Mouse (Mus musculus) hindbrain, embryonic 11.5 days (tissue): ENCODE results near the gene Taldo1. TPM values are rescaled to one million over a fixed set of nuclear protein-coding genes. Genes with fewer than 3 reads are reported as not detected.

Experiments used
- ATAC-seq: fragments of 200-750 bp; cut with Nextera tagmentation; 2 replicates; pipeline ENCODE4 v1.8.0; 2017; ENCODE audit warnings: mild to moderate bottlenecking, moderate TSS enrichment, moderate library complexity; ENCODE audit not compliant: low FRiP score
- DNase-seq: peaks from one replicate; pipeline ENCODE4 v3.0.0-alpha.2; 2015; ENCODE audit warnings: low spot score
- H3K27ac ChIP-seq: fragments of 300-500 bp; sonication (generic); 2 replicates; pipeline ENCODE4 v1.5.1; 2014; ENCODE audit warnings: mild to moderate bottlenecking, low read depth, low read length
- H3K27me3 ChIP-seq: fragments of 300-500 bp; sonication (generic); 2 replicates; pipeline ENCODE4 v1.6.1; 2014; ENCODE audit warnings: mild to moderate bottlenecking, low read length, moderate library complexity, mixed read lengths; ENCODE audit not compliant: control insufficient read depth, insufficient read depth
- H3K36me3 ChIP-seq: fragments of 300-500 bp; sonication (generic); 2 replicates; pipeline ENCODE4 v1.6.1; 2014; ENCODE audit warnings: mild to moderate bottlenecking, low read length, moderate library complexity, mixed read lengths; ENCODE audit not compliant: control insufficient read depth, insufficient read depth
- H3K4me1 ChIP-seq: fragments of 300-500 bp; sonication (generic); replicated peaks from 2 replicates; pipeline ENCODE4 v1.6.1; 2014; ENCODE audit warnings: low read length, mixed read lengths; ENCODE audit not compliant: control insufficient read depth, insufficient read depth
- H3K4me2 ChIP-seq: fragments of 300-500 bp; sonication (generic); replicated peaks from 2 replicates; pipeline ENCODE4 v1.6.1; 2014; ENCODE audit warnings: mild to moderate bottlenecking, low read depth, low read length
- H3K4me3 ChIP-seq: fragments of 300-500 bp; sonication (generic); 2 replicates; pipeline ENCODE4 v1.5.1; 2014; ENCODE audit warnings: low read depth, low read length
- H3K9ac ChIP-seq: fragments of 300-500 bp; sonication (generic); 2 replicates; pipeline ENCODE4 v1.6.1; 2014; ENCODE audit warnings: low read depth, low read length
- H3K9me3 ChIP-seq: fragments of 300-500 bp; sonication (generic); 2 replicates; pipeline ENCODE4 v1.6.1; 2016; ENCODE audit warnings: low read length; ENCODE audit not compliant: control insufficient read depth
- WGBS: fragments of 180-500 bp; shearing (Covaris S2); extraction: QIAGEN DNeasy Blood & Tissue Kit; methylation state at CpG from one replicate; pipeline ENCODE4 v1.1.7; 2014; 5-methylcytosine and 5-hydroxymethylcytosine counted together
- polyA plus RNA-seq: library from polyadenylated mRNA; unstranded; fragments of >200 nt; fragmentation: Nextera tagmentation; extraction: Ambion mirVana; gene quantifications from 2 replicates; pipeline ENCODE4 v1.2.1, GENCODE M21; 2014

The Taldo1 gene
- polyA plus RNA-seq, 1 experiment from 2014 or later, result 389 TPM

- no peaks in the 10 kb centered on the region for H3K27me3 ChIP-seq
- no peak overlapping the region for H3K4me3 ChIP-seq
- H3K9me3 ChIP-seq, result no peaks in the 10 kb centered on the region
- no peak overlapping the region for H3K9ac ChIP-seq
- no peak overlapping the region for H3K27ac ChIP-seq
- 0 out of 2 replicates have a peak, but pooled peaks cover 3% of the 10 kb centered on the region for H3K4me1 ChIP-seq
- ATAC-seq, result no peak
- H3K36me3 ChIP-seq, result 0 out of 2 replicates have a peak, but pooled peaks cover 2% of the 10 kb centered on the region
- WGBS, result 83% methylated on average over 12 of the region's 12 CpGs
- H3K4me2 ChIP-seq, result no peak overlapping the region
- DNase-seq, result no peak
Observed at GRCm38 (mm10) chr7:141426948-141427730, 35.1 kb downstream of the Taldo1 start.

- Histone ChIP-seq H3K4me1 (peaks cover 4% of the 10 kb centered on the region; the same call in 1 of the 2 replicates), H3K9me3 (no peaks in the 10 kb centered on the region), H3K27ac (no peak overlapping the region), H3K9ac (peak overlapping the region; percentile 61), H3K4me2 (peak overlapping the region; percentile 54), H3K4me3 (peak overlapping the region; percentile 37), H3K27me3 (no peaks in the 10 kb centered on the region), H3K36me3 (0 out of 2 replicates have a peak, but pooled peaks cover 5% of the 10 kb centered on the region)
- WGBS, result 59% methylated on average over 5 of the region's 5 CpGs
- ATAC-seq, result no peak
- DNase-seq, result no peak
Observed at GRCm38 (mm10) chr7:141428701-141429100, 36.7 kb downstream of the Taldo1 start.

- Histone ChIP-seq H3K27ac (no peak within 1 kb of the TSS), H3K4me1 (peaks cover 10% of the 10 kb centered on the region; the same call in 1 of the 2 replicates), H3K27me3 (no peaks in the 10 kb centered on the region), H3K4me3 (peak within 1 kb of the TSS; percentile 37), H3K36me3 (0 out of 2 replicates have a peak, but pooled peaks cover 5% of the 10 kb centered on the region), H3K4me2 (peak within 1 kb of the TSS; percentile 54), H3K9ac (peak within 1 kb of the TSS; percentile 61), H3K9me3 (no peaks in the 10 kb centered on the region)
- peak; percentile 81 for ATAC-seq
- 3% methylated on average over 19 of the region's 19 CpGs for WGBS
- peak; percentile 81 for DNase-seq
Observed at GRCm38 (mm10) chr7:141429310-141429709, 37.3 kb downstream of the Taldo1 start, which contains the start of gene Cend1. Gene Cend1 (minus strand): TSS chr7:141429491.

GRCm38 (mm10) chr7:141429840-141430584 lies 38.0 kb downstream of the Taldo1 start:
- Histone ChIP-seq H3K9ac (no peak overlapping the region), H3K27me3 (no peaks in the 10 kb centered on the region), H3K4me3 (no peak overlapping the region), H3K4me1 (peaks cover 14% of the 10 kb centered on the region), H3K9me3 (no peaks in the 10 kb centered on the region), H3K4me2 (peak overlapping the region; percentile 54), H3K36me3 (0 out of 2 replicates have a peak, but pooled peaks cover 5% of the 10 kb centered on the region), H3K27ac (no peak overlapping the region)
- ATAC-seq (no peak), DNase-seq (no peak)
- 60% methylated on average over 9 of the region's 9 CpGs for WGBS

GRCm38 (mm10) chr7:141430585-141431240 lies 38.7 kb downstream of the Taldo1 start:
- Histone ChIP-seq H3K9me3 (no peaks in the 10 kb centered on the region), H3K4me2 (no peak overlapping the region), H3K4me1 (peaks cover 18% of the 10 kb centered on the region), H3K27ac (no peak overlapping the region), H3K4me3 (no peak overlapping the region), H3K27me3 (no peaks in the 10 kb centered on the region), H3K36me3 (0 out of 2 replicates have a peak, but pooled peaks cover 5% of the 10 kb centered on the region), H3K9ac (no peak overlapping the region)
- ATAC-seq, result no peak
- 99% methylated on average over 9 of the region's 9 CpGs for WGBS
- no peak for DNase-seq

- no peak for DNase-seq
- H3K4me2 ChIP-seq, result no peak overlapping the region
- H3K27me3 ChIP-seq, result no peaks in the 10 kb centered on the region
- H3K9ac ChIP-seq, result no peak overlapping the region
- 0 out of 2 replicates have a peak, but pooled peaks cover 5% of the 10 kb centered on the region for H3K36me3 ChIP-seq
- no peak overlapping the region for H3K4me3 ChIP-seq
- ATAC-seq, result no peak
- no peak overlapping the region for H3K27ac ChIP-seq
- no peaks in the 10 kb centered on the region for H3K9me3 ChIP-seq
- WGBS, result 90% methylated on average over 18 of the region's 19 CpGs
- peaks cover 21% of the 10 kb centered on the region for H3K4me1 ChIP-seq
Observed at GRCm38 (mm10) chr7:141431434-141432185, 39.6 kb downstream of the Taldo1 start.

GRCm38 (mm10) chr7:141432186-141432611 lies 40.2 kb downstream of the Taldo1 start:
- WGBS, result 84% methylated on average over 8 of the region's 8 CpGs
- Histone ChIP-seq H3K9me3 (no peaks in the 10 kb centered on the region), H3K4me3 (no peak overlapping the region), H3K4me1 (peaks cover 21% of the 10 kb centered on the region), H3K27ac (no peak overlapping the region), H3K9ac (no peak overlapping the region), H3K27me3 (no peaks in the 10 kb centered on the region), H3K36me3 (0 out of 2 replicates have a peak, but pooled peaks cover 5% of the 10 kb centered on the region), H3K4me2 (no peak overlapping the region)
- ATAC-seq, result no peak
- DNase-seq, result no peak
